Mouse (Mus musculus): Measurements from ENCODE around the gene Gys2.

Gys2 gene

GRCm38 (mm10) chr6:142455314-142455996, 17.5 kb downstream of the Gys2 start:
- no peak for DNase-seq

- no peak for DNase-seq
Measured at GRCm38 (mm10) chr6:142453311-142453710, 19.6 kb downstream of the Gys2 start.

GRCm38 (mm10) chr6:142451381-142451780, 21.5 kb downstream of the Gys2 start:
- DNase-seq, result no peak

GRCm38 (mm10) chr6:142429072-142429471, 43.8 kb downstream of the Gys2 start:
- DNase-seq, result no peak

- no peak for DNase-seq
Measured at GRCm38 (mm10) chr6:142424976-142425375, 47.9 kb downstream of the Gys2 start.

- DNase-seq, result peak; percentile 31
Measured at GRCm38 (mm10) chr6:142414597-142414996, 58.3 kb downstream of the Gys2 start.

GRCm38 (mm10) chr6:142413845-142414244, 59.1 kb downstream of the Gys2 start:
- no peak for DNase-seq

- no peak for DNase-seq
Measured at GRCm38 (mm10) chr6:142412906-142413491, 59.9 kb downstream of the Gys2 start, which contains the start of gene Spx. Gene Spx, plus strand, starts transcription at chr6:142413441.

GRCm38 (mm10) chr6:142411140-142411539, 61.8 kb downstream of the Gys2 start:
- DNase-seq, result no peak

GRCm38 (mm10) chr6:142395756-142396155, 77.2 kb downstream of the Gys2 start:
- DNase-seq, result no peak

GRCm38 (mm10) chr6:142394669-142395068, 78.2 kb downstream of the Gys2 start:
- DNase-seq, result no peak

GRCm38 (mm10) chr6:142392312-142392711, 80.6 kb downstream of the Gys2 start:
- no peak for DNase-seq

GRCm38 (mm10) chr6:142389101-142389500, 83.8 kb downstream of the Gys2 start:
- DNase-seq, result no peak

GRCm38 (mm10) chr6:142387755-142388271, 85.1 kb downstream of the Gys2 start:
- no peak for DNase-seq

- peak; percentile 96 for DNase-seq
Measured at GRCm38 (mm10) chr6:142387011-142387754, 85.7 kb downstream of the Gys2 start, which contains the start of the genes Recql and Golt1b. Gene Recql, minus strand, starts transcription at chr6:142387087. Gene Golt1b, plus strand, starts transcription at chr6:142387221.

- no peak for DNase-seq
Measured at GRCm38 (mm10) chr6:142386285-142387010, 86.5 kb downstream of the Gys2 start.

- DNase-seq, result no peak
Measured at GRCm38 (mm10) chr6:142384521-142384920, 88.4 kb downstream of the Gys2 start.

- no peak for DNase-seq
Measured at GRCm38 (mm10) chr6:142381615-142382014, 91.3 kb downstream of the Gys2 start.

- DNase-seq, result no peak
Measured at GRCm38 (mm10) chr6:142379961-142380360, 92.9 kb downstream of the Gys2 start.

- no peak for DNase-seq
Measured at GRCm38 (mm10) chr6:142378576-142379330, 94.2 kb downstream of the Gys2 start.

- no peak for DNase-seq
Measured at GRCm38 (mm10) chr6:142377081-142377480, 95.8 kb downstream of the Gys2 start.

Data from embryo, embryonic 11 days (tissue).